Mouse (Mus musculus): ENCODE measurements around the gene Sec14l3. TPM values are rescaled to one million over a fixed set of nuclear protein-coding genes. Genes with fewer than 3 reads are reported as not detected.
A peak's percentile ranks its signal among the peaks of the same experiment; 100 is the strongest.

Sec14l3 gene
- polyA plus RNA-seq, 1 experiment, result 0.23 TPM

- DNase-seq (ENCODE audit: low read depth), result no peak
- TF ChIP-seq POLR2A (IDR thresholded peaks at IDR 0.05; ENCODE audit: borderline replicate concordance, extremely low read depth, insufficient read depth, insufficient read length, poor library complexity, severe bottlenecking), result no peak
- no peak for TF ChIP-seq CTCF (IDR thresholded peaks at IDR 0.05; ENCODE audit: borderline replicate concordance, extremely low read depth, insufficient read depth, insufficient read length)
Measured at GRCm38 (mm10) chr11:4062523-4062922, 2.1 kb upstream of the Sec14l3 start.

GRCm38 (mm10) chr11:4062981-4063380, 1.7 kb upstream of the Sec14l3 start:
- DNase-seq (ENCODE audit: low read depth), result no peak
- TF ChIP-seq CTCF (IDR thresholded peaks at IDR 0.05; ENCODE audit: borderline replicate concordance, extremely low read depth, insufficient read depth, insufficient read length) (no peak), POLR2A (IDR thresholded peaks at IDR 0.05; ENCODE audit: borderline replicate concordance, extremely low read depth, insufficient read depth, insufficient read length, poor library complexity, severe bottlenecking) (no peak)

GRCm38 (mm10) chr11:4069664-4070063, 5.0 kb downstream of the Sec14l3 start:
- no peak for TF ChIP-seq POLR2A (IDR thresholded peaks at IDR 0.05; ENCODE audit: borderline replicate concordance, extremely low read depth, insufficient read depth, insufficient read length, poor library complexity, severe bottlenecking)
- DNase-seq (ENCODE audit: low read depth), result peak; percentile 50

GRCm38 (mm10) chr11:4076633-4077032, 12.0 kb downstream of the Sec14l3 start:
- TF ChIP-seq CTCF (IDR thresholded peaks at IDR 0.05; ENCODE audit: borderline replicate concordance, extremely low read depth, insufficient read depth, insufficient read length) (no peak), POLR2A (IDR thresholded peaks at IDR 0.05; ENCODE audit: borderline replicate concordance, extremely low read depth, insufficient read depth, insufficient read length, poor library complexity, severe bottlenecking) (no peak)
- no peak for DNase-seq (ENCODE audit: low read depth)

DNA sequence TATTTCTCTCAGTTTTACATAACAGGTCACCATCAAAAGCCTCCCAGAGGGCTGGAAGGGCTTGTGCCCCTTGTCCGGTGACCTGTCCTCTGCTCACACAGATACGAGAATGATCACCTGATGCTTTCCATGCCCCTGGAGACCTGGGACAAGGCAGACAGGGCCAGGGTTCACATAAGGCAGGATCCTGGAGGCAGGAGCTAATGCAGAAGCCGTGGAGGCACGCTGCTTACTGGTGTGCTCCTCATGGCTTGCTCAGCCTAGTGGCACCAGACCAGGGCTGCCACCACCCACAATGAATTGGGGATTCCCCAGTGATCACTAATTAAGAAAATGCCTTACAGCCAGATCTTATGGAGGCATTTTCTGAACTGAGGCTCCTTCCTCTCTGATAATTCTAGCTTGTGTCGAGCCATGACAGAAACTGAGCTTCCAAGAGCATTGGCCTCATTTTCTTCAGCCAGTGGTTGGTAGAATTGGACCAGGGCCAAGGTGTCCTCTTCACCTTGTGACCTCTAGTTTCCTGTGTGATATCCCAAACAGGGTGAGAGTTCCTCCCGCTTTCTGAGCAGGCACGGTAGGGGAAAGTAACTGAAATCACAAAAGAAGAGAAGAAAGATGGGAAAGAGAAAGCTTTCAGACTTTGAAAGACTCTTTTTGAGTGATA, 13.8 kb downstream of the Sec14l3 start:
- no peak for DNase-seq (ENCODE audit: low read depth)
- TF ChIP-seq POLR2A (IDR thresholded peaks at IDR 0.05; ENCODE audit: borderline replicate concordance, extremely low read depth, insufficient read depth, insufficient read length, poor library complexity, severe bottlenecking), result no peak
- no peak for TF ChIP-seq CTCF (IDR thresholded peaks at IDR 0.05; ENCODE audit: borderline replicate concordance, extremely low read depth, insufficient read depth, insufficient read length)

GRCm38 (mm10) chr11:4080219-4080618, 15.6 kb downstream of the Sec14l3 start:
- TF ChIP-seq CTCF (IDR thresholded peaks at IDR 0.05; ENCODE audit: borderline replicate concordance, extremely low read depth, insufficient read depth, insufficient read length) (peak; percentile 88), POLR2A (IDR thresholded peaks at IDR 0.05; ENCODE audit: borderline replicate concordance, extremely low read depth, insufficient read depth, insufficient read length, poor library complexity, severe bottlenecking) (no peak)
- DNase-seq (ENCODE audit: low read depth), result peak; percentile 66

GRCm38 (mm10) chr11:4083316-4084078, 18.9 kb downstream of the Sec14l3 start:
- peak; percentile 89 for DNase-seq (ENCODE audit: low read depth)
- TF ChIP-seq POLR2A (IDR thresholded peaks at IDR 0.05; ENCODE audit: borderline replicate concordance, extremely low read depth, insufficient read depth, insufficient read length, poor library complexity, severe bottlenecking) (no peak), CTCF (IDR thresholded peaks at IDR 0.05; ENCODE audit: borderline replicate concordance, extremely low read depth, insufficient read depth, insufficient read length) (peak; percentile 82; the same call in 1 of the 2 replicates)

- TF ChIP-seq POLR2A (IDR thresholded peaks at IDR 0.05; ENCODE audit: borderline replicate concordance, extremely low read depth, insufficient read depth, insufficient read length, poor library complexity, severe bottlenecking), result no peak
- no peak for TF ChIP-seq CTCF (IDR thresholded peaks at IDR 0.05; ENCODE audit: borderline replicate concordance, extremely low read depth, insufficient read depth, insufficient read length)
- DNase-seq (ENCODE audit: low read depth), result peak; percentile 4
Measured at GRCm38 (mm10) chr11:4086246-4086645, 21.6 kb downstream of the Sec14l3 start.

DNA sequence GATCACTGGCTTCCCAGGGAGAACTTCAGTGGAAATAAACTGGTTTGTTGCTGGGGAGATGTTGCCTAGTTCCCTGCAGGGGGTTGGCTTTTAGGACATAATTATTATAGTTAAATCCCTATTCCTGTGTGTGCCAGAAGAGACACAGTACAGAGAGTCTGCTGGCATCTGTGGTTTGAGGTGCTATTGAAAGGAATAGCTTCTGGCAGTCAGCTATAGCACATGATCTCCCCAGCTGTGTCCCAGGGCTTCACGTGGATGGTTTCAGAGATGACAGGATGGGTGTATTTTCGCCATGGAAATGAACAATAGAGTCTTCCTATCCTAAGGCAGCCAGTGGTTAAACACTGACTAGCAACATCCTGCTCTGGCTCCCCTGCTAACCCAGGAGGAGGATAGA, 22.6 kb downstream of the Sec14l3 start:
- TF ChIP-seq CTCF (IDR thresholded peaks at IDR 0.05; ENCODE audit: borderline replicate concordance, extremely low read depth, insufficient read depth, insufficient read length), result no peak
- no peak for TF ChIP-seq POLR2A (IDR thresholded peaks at IDR 0.05; ENCODE audit: borderline replicate concordance, extremely low read depth, insufficient read depth, insufficient read length, poor library complexity, severe bottlenecking)
- DNase-seq (ENCODE audit: low read depth), result peak; percentile 33

- peak; percentile 19 for DNase-seq (ENCODE audit: low read depth)
- no peak for TF ChIP-seq POLR2A (IDR thresholded peaks at IDR 0.05; ENCODE audit: borderline replicate concordance, extremely low read depth, insufficient read depth, insufficient read length, poor library complexity, severe bottlenecking)
Measured at GRCm38 (mm10) chr11:4093459-4094377, 29.1 kb downstream of the Sec14l3 start.
